In genomic region chr3:156562796-156563195, GRCm38 (mm10) we compare ENCODE assay signal across 9 mouse cellular contexts. TPM values are rescaled to one million over a fixed set of nuclear protein-coding genes. Genes with fewer than 3 reads are reported as not detected.
DNase-seq lines count a peak whose midpoint lies in the region; ATAC-seq and TF ChIP-seq lines count a peak whose summit lies in the region.
"Had no signal": no experiment of that assay in that cellular context is flagged by ENCODE, and none has a peak within 500 bp of the region (broad histone marks: within the 10 kb centered on the region; RNA-seq: fewer than 3 reads in every experiment).

No protein-coding gene starts in this region.

- H3K36me3 ChIP-seq in heart, embryonic 10.5 days, result no peaks in the 10 kb centered on the region
- H3K36me3 ChIP-seq in intestine, postnatal 0 days (ENCODE audit: control insufficient read depth, insufficient read depth), result no peaks in the 10 kb centered on the region
- no peaks in the 10 kb centered on the region for H3K36me3 ChIP-seq in stomach, embryonic 16.5 days (ENCODE audit: control insufficient read depth, insufficient read depth, low read length)

- no peak for TF ChIP-seq CTCF in intestine, postnatal 0 days (IDR thresholded peaks at IDR 0.05; ENCODE audit: low read depth)

- intact Hi-C loops in heart, postnatal 36 days (cut with DNase I), result no loop called here
- intact Hi-C loops in left cerebral cortex, postnatal 14 days (cut with DNase I), result loop anchor here (5.0 to 10.0 kb wide), 5 partner anchors 80 to 1898 kb away; partner anchors contain the start of gene Erich3

- H3K4me1 ChIP-seq in heart, embryonic 10.5 days, result peaks cover 4% of the 10 kb centered on the region; the same call in 1 of the 2 replicates
- no peaks in the 10 kb centered on the region for H3K4me1 ChIP-seq in intestine, postnatal 0 days (replicated peaks; ENCODE audit: control insufficient read depth, insufficient read depth, low read length)
- H3K4me1 ChIP-seq in stomach, embryonic 16.5 days (ENCODE audit: control insufficient read depth, insufficient read depth, low read length), result peaks cover 5% of the 10 kb centered on the region; the same call in 1 of the 2 replicates

- 33% methylated on average over 2 of the region's 2 CpGs for WGBS in heart, embryonic 10.5 days
- WGBS in intestine, postnatal 0 days, result 37% methylated on average over 2 of the region's 2 CpGs
- 24% methylated on average over 2 of the region's 2 CpGs for WGBS in stomach, embryonic 16.5 days

- no peaks in the 10 kb centered on the region for H3K9me3 ChIP-seq in heart, embryonic 10.5 days
- H3K9me3 ChIP-seq in intestine, postnatal 0 days (ENCODE audit: control insufficient read depth), result no peaks in the 10 kb centered on the region
- H3K9me3 ChIP-seq in stomach, embryonic 16.5 days (replicated peaks; ENCODE audit: control insufficient read depth, low read length), result no peaks in the 10 kb centered on the region

- H3K9ac ChIP-seq in intestine, postnatal 0 days (ENCODE audit: low read depth, low read length), result no peak overlapping the region
- H3K9ac ChIP-seq in stomach, embryonic 16.5 days (ENCODE audit: low read length), result no peak overlapping the region

- ATAC-seq in intestine, postnatal 0 days, result no peak
- ATAC-seq in stomach, embryonic 16.5 days (ENCODE audit: insufficient read depth, low FRiP score), result no peak

- H3K27me3 ChIP-seq in heart, embryonic 10.5 days (ENCODE audit: insufficient read depth, poor library complexity, severe bottlenecking), result peaks cover 57% of the 10 kb centered on the region
- peaks cover 34% of the 10 kb centered on the region for H3K27me3 ChIP-seq in intestine, postnatal 0 days (replicated peaks; ENCODE audit: control insufficient read depth, insufficient read depth, low read length)
- peaks cover 11% of the 10 kb centered on the region for H3K27me3 ChIP-seq in stomach, embryonic 16.5 days (ENCODE audit: control insufficient read depth, insufficient read depth, low read length)

- no peak for DNase-seq in heart, embryonic 10.5 days (ENCODE audit: low spot score)
- no peak for DNase-seq in heart, postnatal 36 days
- peak; percentile 10 for DNase-seq in right cerebral cortex, adult 18-20 months
- DNase-seq in right cerebral cortex, postnatal 4 days, result no peak
- DNase-seq in adrenal gland, adult 2 months, result no peak
- no peak for DNase-seq in left cerebral cortex, postnatal 14 days (ENCODE audit: low spot score in 2 of 2)
- DNase-seq: thymus, postnatal 36 days had no signal

- H3K4me2 ChIP-seq in intestine, postnatal 0 days (replicated peaks; ENCODE audit: low read depth), result peak overlapping the region; percentile 79; the same call in 1 of the 2 replicates
- peak overlapping the region; percentile 82 for H3K4me2 ChIP-seq in stomach, embryonic 16.5 days (ENCODE audit: low read depth, low read length)

- no peak overlapping the region for H3K27ac ChIP-seq in heart, embryonic 10.5 days
- no peak overlapping the region for H3K27ac ChIP-seq in intestine, postnatal 0 days (ENCODE audit: low read depth, low read length)
- H3K27ac ChIP-seq in stomach, embryonic 16.5 days (ENCODE audit: low read length), result no peak overlapping the region

- H3K4me3 ChIP-seq in heart, embryonic 10.5 days, result peak overlapping the region; percentile 77
- no peak overlapping the region for H3K4me3 ChIP-seq in intestine, postnatal 0 days (ENCODE audit: low read depth, low read length)
- peak overlapping the region; percentile 63 for H3K4me3 ChIP-seq in stomach, embryonic 16.5 days (replicated peaks; ENCODE audit: low read length)

RNA-seq across cellular contexts. Expression of gene Negr1, which starts 1.2 kb away (rescaled TPM):
- polyA plus RNA-seq in heart, embryonic 10.5 days (2016; fragmentation: Nextera tagmentation; extraction: Ambion mirVana), result 1.3 and 2.0 TPM in 2 replicates
- total RNA-seq in heart, postnatal 36 days (2021), result 1 to 10 TPM in 1 of 2 experiments, under 1 TPM in 1; 0.84 to 1.2 TPM
- polyA plus RNA-seq in intestine, postnatal 0 days (2015; fragmentation: Nextera tagmentation; extraction: Ambion mirVana), result 1.2 and 2.0 TPM in 2 replicates
- polyA plus RNA-seq in stomach, embryonic 16.5 days (2015; fragmentation: Nextera tagmentation; extraction: Ambion mirVana), result 4.7 and 5.3 TPM in 2 replicates
- total RNA-seq in adrenal gland, adult 2 months (2021), result 1 to 10 TPM; 7.8 to 9.0 TPM
- 0.83 and 1.5 TPM in 2 replicates for polyA plus RNA-seq in adrenal gland, adult 2 months (2012; rRNA removed)
- 100 to 1,000 TPM; 254 to 270 TPM for total RNA-seq in left cerebral cortex, postnatal 14 days (2021)
